Mouse (Mus musculus) thymus, adult 2 months (tissue): ENCODE results near the gene Madcam1.

Experiments used
- CTCF ChIP-seq: fragments of 200-500 bp; IDR thresholded peaks from 2 replicates; pipeline ENCODE4 v1.5.1; 2012; ENCODE audit warnings: mild to moderate bottlenecking, control low read depth, low read length, moderate library complexity, borderline replicate concordance; ENCODE audit not compliant: control insufficient read depth, poor library complexity, insufficient read depth; ENCODE audit errors: extremely low read depth
- POLR2A ChIP-seq: fragments of 200-500 bp; IDR thresholded peaks from 2 replicates; pipeline ENCODE4 v1.6.1; 2012; ENCODE audit warnings: mild to moderate bottlenecking, low read length, control low read depth, moderate library complexity; ENCODE audit not compliant: control insufficient read depth, poor library complexity, insufficient read depth; ENCODE audit errors: extremely low read depth

GRCm38 (mm10) chr10:79683726-79684640 lies 19.6 kb downstream of the Madcam1 start:
- TF ChIP-seq CTCF (no peak), POLR2A (no peak)
